Mouse (Mus musculus) Patski (cell line): ENCODE measurements at regions not wholly inside any gene's neighbourhood (a gene's known extent, or its start where the extent isn't known, plus 50 kb on each side); places are given as distances from the start of the nearest gene placed in this dataset.

ENCODE experiments used
- ATAC-seq: fragments of 100-300 bp; one replicate; pipeline ENCODE4 v1.8.0; 2021
- CTCF ChIA-PET: fragments of 350-600 bp; sonication (Branson Sonifier 250); formaldehyde crosslinking; loops from one replicate; lab custom pipeline; 2022; ENCODE audit warnings: inconsistent platforms; lab: Charles Lee
- POLR2A ChIA-PET: fragments of 350-600 bp; sonication (Branson Sonifier 250); formaldehyde crosslinking; loops from one replicate; lab custom pipeline; 2022; ENCODE audit warnings: antibody characterized with exemption, inconsistent platforms; lab: Charles Lee
- DNase-seq: peaks from one replicate; pipeline ENCODE4 v3.0.0-alpha.2; 2011; ENCODE audit warnings: low read depth, low spot score
- H3K27me3 ChIP-seq: fragments of 371-371 bp; one replicate; pipeline ENCODE4 v1.5.1; 2021
- CTCF ChIP-seq: fragments of 100-300 bp; IDR thresholded peaks from one replicate; pipeline ENCODE4 v1.5.1; 2021
- in situ Hi-C: fragments of 300-500 bp; cut with MboI; formaldehyde crosslinking; loops from 3 replicates; pipeline ENCODE4 v1.11.1; 2018; ENCODE audit warnings: low pct_unique_long_range_greater_than_20kb, mixed read lengths

DNA sequence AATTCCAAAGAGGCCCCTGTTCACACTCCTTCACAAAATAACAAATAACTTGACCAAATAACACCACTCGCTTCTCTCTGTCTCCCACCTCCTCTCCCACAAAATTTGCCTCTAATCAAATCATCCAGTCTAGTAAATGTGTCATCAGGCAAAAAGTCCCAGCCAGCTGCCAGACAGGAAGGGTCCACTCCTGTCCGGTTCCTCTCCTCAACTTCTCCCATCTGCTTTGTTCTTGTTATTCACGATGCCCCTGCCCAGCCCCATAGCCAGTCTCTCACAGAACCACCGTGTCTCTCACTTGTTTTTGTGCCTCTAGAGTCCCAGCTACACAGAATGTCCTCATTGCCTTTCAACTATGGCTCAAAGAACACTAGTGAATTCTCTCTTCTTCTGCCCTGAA lies 53.8 kb downstream of the Ch25h start:
- ATAC-seq, result no peak
- DNase-seq, result no peak
- H3K27me3 ChIP-seq, result peaks cover 12% of the 10 kb centered on the region
- in situ Hi-C loops, result no loop called here
- POLR2A ChIA-PET, result no interaction called here
- CTCF ChIA-PET, result interaction anchor here (1.6 kb wide), 1 partner anchor 45 kb away, joined by 5 read pairs; no protein-coding TSS in a partner anchor
- no peak for TF ChIP-seq CTCF

DNA sequence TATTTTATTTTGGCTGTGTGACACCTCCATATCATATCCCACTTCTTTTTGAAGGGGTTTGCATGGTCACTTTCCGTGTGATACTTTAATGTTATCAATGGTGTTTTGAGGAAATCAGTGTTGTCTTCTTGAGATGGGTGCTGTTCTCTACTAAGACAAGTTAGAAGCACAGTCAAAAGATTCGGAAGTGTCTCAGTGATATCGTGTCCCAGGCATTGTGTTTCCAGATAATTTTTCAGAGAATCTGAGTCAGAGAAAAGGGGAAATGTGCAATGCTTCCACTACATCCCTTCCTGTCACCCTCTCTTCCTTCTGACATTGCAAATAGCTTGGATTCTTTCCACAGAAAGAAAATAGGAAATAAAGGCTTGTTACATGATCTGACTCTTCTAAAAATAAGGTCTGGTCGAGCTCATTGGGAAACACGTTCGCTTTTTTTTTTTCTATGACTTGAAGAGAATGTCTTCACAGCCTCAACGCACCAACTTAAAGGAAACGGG lies 54.6 kb downstream of the Ch25h start:
- H3K27me3 ChIP-seq, result peaks cover 12% of the 10 kb centered on the region
- POLR2A ChIA-PET, result no interaction called here
- ATAC-seq (no peak), DNase-seq (no peak)
- in situ Hi-C loops, result no loop called here
- no peak for TF ChIP-seq CTCF
- CTCF ChIA-PET, result interaction anchor here (1.6 kb wide), 1 partner anchor 45 kb away, joined by 5 read pairs; no protein-coding TSS in a partner anchor

DNA sequence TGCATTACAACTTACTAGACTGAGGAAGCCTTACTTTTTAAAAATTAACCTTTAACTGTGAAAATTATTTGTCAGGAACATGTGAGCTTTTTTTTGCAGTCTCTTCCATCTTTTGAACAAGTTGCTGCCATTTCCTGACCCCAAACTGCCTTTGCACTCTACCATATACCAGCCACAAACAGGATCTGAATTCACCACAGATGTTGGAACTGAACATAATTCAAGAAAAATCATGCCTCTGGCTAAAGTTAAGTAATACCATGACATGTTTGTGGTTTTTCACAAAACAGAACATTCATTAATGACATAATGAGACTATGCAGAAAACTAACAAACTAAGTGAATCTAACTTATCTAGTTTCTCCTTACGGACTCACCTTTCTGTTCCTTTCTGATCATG lies 67.8 kb downstream of the Ch25h start:
- H3K27me3 ChIP-seq, result peaks cover 29% of the 10 kb centered on the region
- POLR2A ChIA-PET, result no interaction called here
- CTCF ChIA-PET, result interaction anchor here (1.4 kb wide), 1 partner anchor 29 kb away, joined by 3 read pairs; no protein-coding TSS in a partner anchor
- ATAC-seq (no peak), DNase-seq (no peak)
- in situ Hi-C loops, result no loop called here
- no peak for TF ChIP-seq CTCF

DNA sequence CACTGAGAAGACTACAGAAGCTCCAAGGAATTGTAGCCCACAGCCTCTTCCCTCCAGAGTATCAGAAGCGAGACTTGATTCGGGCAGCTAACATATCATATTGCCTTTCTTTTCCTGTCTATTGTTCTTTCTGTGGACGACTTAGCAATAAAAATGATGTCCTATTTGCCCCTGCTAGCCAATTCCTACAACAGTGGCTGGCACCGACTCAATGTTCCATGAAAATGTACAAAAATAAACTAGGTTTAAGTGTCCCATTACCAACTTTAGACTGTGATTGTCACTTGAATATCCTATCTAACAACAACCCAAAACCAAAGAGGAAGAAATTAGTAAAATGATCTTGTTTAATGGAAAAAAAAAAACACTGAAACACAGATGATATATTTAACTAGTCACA lies 68.3 kb downstream of the Ch25h start:
- POLR2A ChIA-PET, result no interaction called here
- no peak for TF ChIP-seq CTCF

DNA sequence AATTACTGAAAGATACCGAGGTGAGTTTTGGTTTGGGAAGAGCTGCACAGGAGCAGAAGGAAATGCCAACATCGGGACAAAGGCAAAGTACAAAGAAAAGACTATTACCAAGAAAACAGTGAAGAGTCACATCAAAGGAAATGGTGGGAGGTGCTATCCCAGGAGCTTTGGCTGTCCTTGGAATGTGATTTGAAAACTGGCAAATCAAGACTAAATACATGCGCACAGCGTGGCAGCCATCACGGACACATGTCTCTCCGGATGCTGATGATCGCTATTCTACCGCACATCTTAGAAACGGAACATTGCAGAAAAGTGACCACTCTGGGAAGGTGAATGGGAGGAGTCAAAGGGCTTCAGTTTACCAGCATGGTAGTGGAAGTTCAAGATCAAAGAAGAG lies 78.7 kb downstream of the Ch25h start:
- no peak for DNase-seq
- no peak for ATAC-seq
- no peak for TF ChIP-seq CTCF
- ChIA-PET POLR2A (interaction anchor here (0.7 kb wide), 1 partner anchor 53 kb away, joined by 3 read pairs; no protein-coding TSS in a partner anchor), CTCF (interaction anchor here (0.9 kb wide), 1 partner anchor 29 kb away, joined by 3 read pairs; no protein-coding TSS in a partner anchor)
- peaks cover 11% of the 10 kb centered on the region for H3K27me3 ChIP-seq
- in situ Hi-C loops, result no loop called here

More for the DNA sequence above, 68.3 kb downstream of the Ch25h start:
- no peak for ATAC-seq
- no peak for DNase-seq
- CTCF ChIA-PET, result no interaction called here
- H3K27me3 ChIP-seq, result peaks cover 28% of the 10 kb centered on the region
- in situ Hi-C loops, result no loop called here

DNA sequence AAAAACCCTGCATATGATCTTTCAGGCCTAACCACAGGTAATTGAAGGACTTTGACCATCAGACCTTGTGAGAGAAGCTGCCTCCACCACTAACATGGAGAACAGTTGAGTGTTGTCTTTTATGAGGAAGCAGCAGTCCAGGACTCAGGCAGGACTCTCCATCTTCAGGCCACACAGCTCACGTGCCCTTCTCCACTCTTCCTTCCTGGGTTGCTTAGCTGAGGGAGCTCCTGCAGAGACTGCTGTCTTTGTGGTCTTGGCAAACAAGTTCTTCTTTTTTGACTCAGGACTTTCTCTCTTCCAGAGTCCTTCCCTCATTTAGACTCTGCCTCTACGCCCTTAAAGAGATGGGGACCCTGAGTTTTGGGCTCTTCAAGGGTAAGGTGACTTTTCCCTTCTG lies 85.0 kb downstream of the Ch25h start:
- no peak for DNase-seq
- ATAC-seq, result no peak
- CTCF ChIA-PET, result interaction anchor here (1.3 kb wide), 1 partner anchor 15 kb away, joined by 5 read pairs; no protein-coding TSS in a partner anchor
- POLR2A ChIA-PET, result no interaction called here
- no peak for TF ChIP-seq CTCF
- peaks cover 11% of the 10 kb centered on the region for H3K27me3 ChIP-seq
- in situ Hi-C loops, result no loop called here

DNA sequence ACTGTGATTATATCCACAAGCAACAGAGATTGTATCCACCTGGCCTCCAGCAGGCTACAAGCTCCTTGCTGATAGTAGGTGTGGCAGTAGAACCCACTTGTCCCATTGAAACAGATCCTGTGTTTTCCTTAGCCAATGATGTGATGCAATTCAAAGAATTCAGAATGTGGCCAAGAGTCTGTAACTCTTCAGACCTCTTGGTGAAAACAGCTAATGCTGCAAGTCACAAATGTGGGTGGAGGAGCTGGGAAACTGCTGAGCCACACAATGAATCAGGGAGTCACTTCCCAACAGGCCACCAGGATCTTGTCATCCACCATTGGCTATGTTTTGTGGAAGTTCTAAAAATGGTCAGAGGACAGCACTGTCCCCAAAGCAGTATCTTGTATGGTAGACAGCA lies 92.1 kb downstream of the Fas start:
- ATAC-seq, result no peak
- CTCF ChIA-PET, result no interaction called here
- no peak for DNase-seq
- no peak for TF ChIP-seq CTCF
- in situ Hi-C loops, result no loop called here
- POLR2A ChIA-PET, result no interaction called here
- peaks cover 38% of the 10 kb centered on the region for H3K27me3 ChIP-seq
